Mouse (Mus musculus) heart, postnatal 0 days (tissue): ENCODE results near the gene Stard13.

Experiments
- CTCF ChIP-seq: IDR thresholded peaks from 2 replicates; pipeline ENCODE4 v1.5.1; 2016; ENCODE audit warnings: antibody characterized with exemption, control low read depth, low read depth
- EP300 ChIP-seq: IDR thresholded peaks from 2 replicates; pipeline ENCODE4 v1.6.1; 2016; ENCODE audit warnings: antibody characterized with exemption, low read depth

DNA sequence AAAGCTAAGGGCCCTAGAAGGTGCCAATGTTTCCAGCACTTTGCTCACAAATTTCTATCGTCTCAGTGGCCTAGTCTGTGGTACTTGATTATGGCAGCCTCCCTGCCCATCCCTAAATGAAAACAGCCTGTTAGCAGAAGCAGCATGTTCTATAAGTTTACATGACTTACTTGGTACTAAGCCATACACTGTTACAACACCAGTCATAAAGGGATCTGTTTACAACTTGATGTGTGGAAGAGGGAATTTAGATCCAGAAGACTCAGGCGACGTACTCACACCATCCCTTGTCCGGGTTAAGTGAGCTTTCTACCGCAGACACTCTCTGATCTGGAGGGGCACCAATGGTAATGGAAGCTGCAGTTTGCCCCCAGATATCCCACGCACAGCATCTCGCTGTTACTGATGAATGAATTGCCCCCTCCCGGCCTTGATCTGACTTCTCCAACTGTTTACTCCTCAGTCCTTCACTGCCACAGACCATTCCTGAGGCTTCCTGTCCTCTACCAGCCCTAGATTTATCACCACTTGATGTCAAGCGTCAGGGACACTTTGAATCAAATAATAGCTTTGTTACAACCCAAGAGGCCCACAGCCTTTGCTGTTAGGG, 53.4 kb downstream of the Stard13 start:
- no peak for TF ChIP-seq CTCF
- no peak for TF ChIP-seq EP300
